Mouse (Mus musculus): Measurements from ENCODE around the gene Gm45618. TPM values are rescaled to one million over a fixed set of nuclear protein-coding genes. Genes with fewer than 3 reads are reported as not detected.
"Not testable (repeated sequence)": the region's sequence is repeated elsewhere in the genome, so short reads cannot be mapped to it uniquely, and the experiment has no call there.

Gm45618 gene
- total RNA-seq (2022): not detected

- not testable (repeated sequence) for DNase-seq
These were observed at the start of gene Gm45618 for GRCm38 (mm10) chr7:142120629-142121028. Gene Gm45618, minus strand, starts transcription at chr7:142120729.

GRCm38 (mm10) chr7:142169836-142170235, 49.3 kb upstream of the Gm45618 start:
- DNase-seq: no peak

- DNase-seq: not testable (repeated sequence)
These were observed 45.1 kb upstream of the Gm45618 start, which contains the start of gene Gm4553 for GRCm38 (mm10) chr7:142165639-142166038. Gene Gm4553, minus strand, starts transcription at chr7:142165739.

- DNase-seq: no peak
These were observed 38.8 kb upstream of the Gm45618 start for GRCm38 (mm10) chr7:142159366-142159765.

- not testable (repeated sequence) for DNase-seq
These were observed 36.5 kb upstream of the Gm45618 start, which contains the start of gene Gm29735 for GRCm38 (mm10) chr7:142157013-142157412. Gene Gm29735, minus strand, starts transcription at chr7:142157113.

- DNase-seq: no peak
These were observed 34.8 kb upstream of the Gm45618 start for GRCm38 (mm10) chr7:142155308-142155707.

- no peak for DNase-seq
These were observed 31.7 kb upstream of the Gm45618 start for GRCm38 (mm10) chr7:142152191-142152590.

GRCm38 (mm10) chr7:142148633-142149032, 28.1 kb upstream of the Gm45618 start:
- no peak for DNase-seq

- DNase-seq: peak; percentile 5
These were observed 25.5 kb upstream of the Gm45618 start for GRCm38 (mm10) chr7:142146033-142146432.

- DNase-seq: no peak
These were observed 24.9 kb upstream of the Gm45618 start for GRCm38 (mm10) chr7:142145413-142145940.

- no peak for DNase-seq
These were observed 24.0 kb upstream of the Gm45618 start, which contains the start of gene Gm45337 for GRCm38 (mm10) chr7:142144507-142144906. Gene Gm45337, minus strand, starts transcription at chr7:142144607.

GRCm38 (mm10) chr7:142143506-142144010, 23.0 kb upstream of the Gm45618 start:
- DNase-seq: not testable (repeated sequence)

GRCm38 (mm10) chr7:142140696-142141095, 20.2 kb upstream of the Gm45618 start:
- no peak for DNase-seq

GRCm38 (mm10) chr7:142135934-142136333, 15.4 kb upstream of the Gm45618 start, which contains the start of gene Gm39115:
Gene Gm39115, minus strand, starts transcription at chr7:142136034.
- not testable (repeated sequence) for DNase-seq

GRCm38 (mm10) chr7:142134206-142134995, 13.9 kb upstream of the Gm45618 start:
- DNase-seq: no peak

- DNase-seq: no peak
These were observed 8.3 kb upstream of the Gm45618 start for GRCm38 (mm10) chr7:142128843-142129242.

GRCm38 (mm10) chr7:142119632-142120031, 897 bp downstream of the Gm45618 start:
- DNase-seq: no peak

- no peak for DNase-seq
These were observed 15.8 kb downstream of the Gm45618 start for GRCm38 (mm10) chr7:142104747-142105146.

GRCm38 (mm10) chr7:142097776-142098175, 22.8 kb downstream of the Gm45618 start:
- no peak for DNase-seq

GRCm38 (mm10) chr7:142096701-142097100, 23.8 kb downstream of the Gm45618 start:
- no peak for DNase-seq

GRCm38 (mm10) chr7:142095183-142095931, 25.2 kb downstream of the Gm45618 start, which contains the start of gene Dusp8:
Gene Dusp8, minus strand, starts transcription at chr7:142095843.
- peak; percentile 85 for DNase-seq

- no peak for DNase-seq
These were observed 26.0 kb downstream of the Gm45618 start for GRCm38 (mm10) chr7:142094301-142095143.
